ENCODE assay signal across 12 mouse cellular contexts in the genomic region with DNA sequence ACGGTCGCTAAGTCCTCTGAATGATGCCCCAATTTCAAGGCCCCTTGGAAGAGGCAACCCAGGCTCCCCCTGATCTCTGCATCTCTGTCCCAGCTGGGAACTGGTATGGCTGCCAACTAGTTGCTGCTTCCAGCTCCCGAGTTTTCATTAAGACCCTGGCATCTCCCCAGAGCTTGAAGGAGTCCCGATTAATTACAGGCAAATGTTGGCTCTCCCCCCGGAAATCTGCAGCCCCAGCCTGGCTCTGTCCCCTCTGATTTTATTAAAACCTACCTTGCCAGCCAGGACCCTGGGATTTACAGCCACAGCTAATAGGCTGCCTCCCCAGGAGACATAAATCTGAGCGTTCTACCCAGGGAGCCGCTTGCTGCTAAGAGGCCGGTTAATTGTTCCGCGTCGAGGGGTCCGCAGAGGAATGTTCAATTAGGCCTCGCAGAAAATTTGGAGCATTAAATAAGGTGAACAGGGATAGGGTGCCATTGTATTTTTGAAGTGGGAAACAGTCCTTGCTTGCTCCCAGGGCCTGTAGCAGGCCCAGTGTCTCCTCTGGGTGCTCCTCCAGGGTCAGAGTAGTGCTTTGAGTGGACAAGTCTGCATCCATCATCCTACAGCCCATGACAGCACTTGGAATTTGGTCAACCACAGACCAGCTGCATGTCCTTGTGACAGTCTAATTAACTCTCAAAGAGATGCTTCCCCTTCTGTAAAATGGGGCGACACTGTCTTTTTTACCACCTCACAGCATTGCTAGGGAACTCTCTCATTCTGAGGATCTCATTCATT. TPM values are rescaled to one million over a fixed set of nuclear protein-coding genes. Genes with fewer than 3 reads are reported as not detected.
DNase-seq lines count a peak whose midpoint lies in the region; ATAC-seq lines count a peak whose summit lies in the region.
"Had no signal": no experiment of that assay in that cellular context is flagged by ENCODE, and none has a peak within 500 bp of the region (broad histone marks: within the 10 kb centered on the region; RNA-seq: fewer than 3 reads in every experiment).

No protein-coding gene starts in this region.

- no peak overlapping the region for H3K4me2 ChIP-seq in kidney, embryonic 16.5 days (replicated peaks; ENCODE audit: low read depth, low read length)
- H3K4me2 ChIP-seq in neural tube, embryonic 15.5 days: no peak overlapping the region
- no peak overlapping the region for H3K4me2 ChIP-seq in heart, embryonic 11.5 days

- H3K4me3 ChIP-seq in kidney, embryonic 16.5 days (ENCODE audit: low read length): no peak overlapping the region
- H3K4me3 ChIP-seq in neural tube, embryonic 15.5 days (replicated peaks): no peak overlapping the region
- no peak overlapping the region for H3K4me3 ChIP-seq in heart, embryonic 11.5 days (ENCODE audit: low read depth, low read length)

- no peaks in the 10 kb centered on the region for H3K36me3 ChIP-seq in kidney, embryonic 16.5 days (ENCODE audit: insufficient read depth, low read length)
- no peaks in the 10 kb centered on the region for H3K36me3 ChIP-seq in neural tube, embryonic 15.5 days
- no peaks in the 10 kb centered on the region for H3K36me3 ChIP-seq in heart, embryonic 11.5 days (ENCODE audit: control insufficient read depth, insufficient read depth, low read length)

- H3K4me1 ChIP-seq in kidney, embryonic 16.5 days (ENCODE audit: insufficient read depth, low read length): no peaks in the 10 kb centered on the region
- peaks cover 13% of the 10 kb centered on the region for H3K4me1 ChIP-seq in neural tube, embryonic 15.5 days
- no peaks in the 10 kb centered on the region for H3K4me1 ChIP-seq in heart, embryonic 11.5 days (ENCODE audit: control insufficient read depth, insufficient read depth, low read length)

- H3K27ac ChIP-seq in kidney, embryonic 16.5 days (ENCODE audit: low read length): no peak overlapping the region
- no peak overlapping the region for H3K27ac ChIP-seq in neural tube, embryonic 15.5 days (replicated peaks)
- H3K27ac ChIP-seq in heart, embryonic 11.5 days (ENCODE audit: low read depth, low read length): no peak overlapping the region

- no peaks in the 10 kb centered on the region for H3K9me3 ChIP-seq in kidney, embryonic 16.5 days (ENCODE audit: low read length)
- H3K9me3 ChIP-seq in neural tube, embryonic 15.5 days (replicated peaks): no peaks in the 10 kb centered on the region
- no peaks in the 10 kb centered on the region for H3K9me3 ChIP-seq in heart, embryonic 11.5 days (replicated peaks; ENCODE audit: control insufficient read depth, low read length)

- no peak overlapping the region for H3K9ac ChIP-seq in kidney, embryonic 16.5 days (replicated peaks; ENCODE audit: low read length)
- H3K9ac ChIP-seq in neural tube, embryonic 15.5 days (replicated peaks): no peak overlapping the region
- H3K9ac ChIP-seq in heart, embryonic 11.5 days (ENCODE audit: low read depth, low read length): no peak overlapping the region
- H3K9ac ChIP-seq: liver, postnatal 0 days had no signal

- WGBS in kidney, embryonic 16.5 days: 17% methylated on average over 14 of the region's 14 CpGs
- WGBS in neural tube, embryonic 15.5 days: 15% methylated on average over 14 of the region's 14 CpGs
- 52% methylated on average over 14 of the region's 14 CpGs for WGBS in heart, embryonic 11.5 days (ENCODE audit: insufficient replicate concordance)

- ATAC-seq in kidney, embryonic 16.5 days (ENCODE audit: low FRiP score, low TSS enrichment): 0 out of 2 replicates have a peak, but pooled peaks have one; percentile 43
- ATAC-seq in neural tube, embryonic 15.5 days (ENCODE audit: low FRiP score): peak; percentile 89
- no peak for ATAC-seq in megakaryocyte, adult 5-6 weeks (ENCODE audit: poor library complexity, severe bottlenecking)
- ATAC-seq in inflammation-experienced regulatory T-cells, adult 6 months: no peak
- ATAC-seq in heart, embryonic 11.5 days (replicated peaks; ENCODE audit: insufficient number of reproducible peaks, low FRiP score, low TSS enrichment): no peak
- ATAC-seq: liver, postnatal 0 days had no signal

- H3K27me3 ChIP-seq in kidney, embryonic 16.5 days (ENCODE audit: insufficient read depth, low read length): peaks cover 34% of the 10 kb centered on the region
- peaks cover 51% of the 10 kb centered on the region for H3K27me3 ChIP-seq in neural tube, embryonic 15.5 days (replicated peaks)
- no peaks in the 10 kb centered on the region for H3K27me3 ChIP-seq in heart, embryonic 11.5 days (ENCODE audit: control insufficient read depth, insufficient read depth, low read length)

- DNase-seq in kidney, adult 9 months: no peak
- DNase-seq in frontal cortex, postnatal 10 days (ENCODE audit: low spot score in 2 of 2): peak; percentile 35
- DNase-seq in left cerebral cortex, adult 9 months (ENCODE audit: low spot score in 2 of 2): peak; percentile 15 to 54
- DNase-seq: gastrocnemius, postnatal 36 days; kidney, adult 2 months; liver, postnatal 0 days had no signal

RNA-seq across cellular contexts. Expression of a gene that starts 33.6 kb away (rescaled TPM):
- 1.9 and 3.9 TPM in 2 replicates for polyA plus RNA-seq in kidney, embryonic 16.5 days (2015; fragmentation: Nextera tagmentation; extraction: Ambion mirVana)
- 7.8 and 15.4 TPM in 2 replicates for polyA plus RNA-seq in neural tube, embryonic 15.5 days (2015; fragmentation: Nextera tagmentation; extraction: Ambion mirVana)
- not detected in 2 replicates for total RNA-seq in megakaryocyte, adult 5-6 weeks (2015)
- total RNA-seq in megakaryocyte, adult 5-6 weeks (2017): not detected in 2 replicates
- not detected for polyA plus RNA-seq in inflammation-experienced regulatory T-cells, adult 6 months (2017; shearing (Covaris generic))
- polyA plus RNA-seq in heart, embryonic 11.5 days (2014; fragmentation: Nextera tagmentation; extraction: Ambion mirVana): 18.3 and 18.6 TPM in 2 replicates
- total RNA-seq: neutrophil, adult 5-6 weeks had no signal
- polyA plus RNA-seq: liver, postnatal 0 days had no signal

Comparison
In these comparisons a context has a peak if more than half of its experiments do, and no peak if none do; other contexts are left out.
1. ATAC-seq: peak in kidney, embryonic 16.5 days (single experiment) and neural tube, embryonic 15.5 days (single experiment); none in megakaryocyte, adult 5-6 weeks (single experiment), inflammation-experienced regulatory T-cells, adult 6 months (single experiment) and heart, embryonic 11.5 days (single experiment).